Mouse (Mus musculus) midbrain, embryonic 11.5 days (tissue): ENCODE measurements around the gene Adgrl4. TPM values are rescaled to one million over a fixed set of nuclear protein-coding genes. Genes with fewer than 3 reads are reported as not detected.

Source experiments
- ATAC-seq: fragments of 200-750 bp; cut with Nextera tagmentation; 2 replicates; pipeline ENCODE4 v1.8.0; 2017; ENCODE audit warnings: moderate TSS enrichment, moderate library complexity; ENCODE audit not compliant: low FRiP score
- DNase-seq: peaks from one replicate; pipeline ENCODE4 v3.0.0; 2015; ENCODE audit warnings: low spot score; ENCODE audit errors: missing footprints
- H3K27ac ChIP-seq: fragments of 300-500 bp; sonication (generic); 2 replicates; pipeline ENCODE4 v1.5.1; 2014; ENCODE audit warnings: low read depth, low read length
- H3K27me3 ChIP-seq: fragments of 300-500 bp; sonication (generic); 2 replicates; pipeline ENCODE4 v1.6.1; 2014; ENCODE audit warnings: mild to moderate bottlenecking, low read length, moderate library complexity, mixed read lengths; ENCODE audit not compliant: control insufficient read depth, insufficient read depth
- H3K36me3 ChIP-seq: fragments of 300-500 bp; sonication (generic); 2 replicates; pipeline ENCODE4 v1.6.1; 2014; ENCODE audit warnings: mild to moderate bottlenecking, low read length, moderate library complexity, mixed read lengths; ENCODE audit not compliant: control insufficient read depth, insufficient read depth
- H3K4me1 ChIP-seq: fragments of 300-500 bp; sonication (generic); 2 replicates; pipeline ENCODE4 v1.6.1; 2014; ENCODE audit warnings: low read length; ENCODE audit not compliant: control insufficient read depth, insufficient read depth
- H3K4me2 ChIP-seq: fragments of 300-500 bp; sonication (generic); 2 replicates; pipeline ENCODE4 v1.6.1; 2014; ENCODE audit warnings: mild to moderate bottlenecking, moderate library complexity
- H3K4me3 ChIP-seq: fragments of 300-500 bp; sonication (generic); 2 replicates; pipeline ENCODE4 v1.5.1; 2014; ENCODE audit warnings: low read depth, low read length
- H3K9ac ChIP-seq: fragments of 300-500 bp; sonication (generic); 2 replicates; pipeline ENCODE4 v1.6.1; 2014; ENCODE audit warnings: low read length
- H3K9me3 ChIP-seq: fragments of 300-500 bp; sonication (generic); 2 replicates; pipeline ENCODE4 v1.6.1; 2016; ENCODE audit warnings: low read length; ENCODE audit not compliant: control insufficient read depth
- WGBS: fragments of 180-500 bp; shearing (Covaris S2); extraction: QIAGEN DNeasy Blood & Tissue Kit; methylation state at CpG from one replicate; pipeline ENCODE4 v1.1.7; 2014; 5-methylcytosine and 5-hydroxymethylcytosine counted together
- polyA plus RNA-seq: library from polyadenylated mRNA; unstranded; fragments of >200 nt; fragmentation: Nextera tagmentation; extraction: Ambion mirVana; gene quantifications from 2 replicates; pipeline ENCODE4 v1.2.1, GENCODE M21; 2014

Gene Adgrl4
- polyA plus RNA-seq: 8.2 and 8.3 TPM in 2 replicates

- 3% methylated on average over 17 of the region's 17 CpGs for WGBS
- Histone ChIP-seq H3K9me3 (no peaks in the 10 kb centered on the region), H3K4me1 (0 out of 2 replicates have a peak, but pooled peaks cover 2% of the 10 kb centered on the region), H3K36me3 (no peaks in the 10 kb centered on the region), H3K27ac (no peak within 1 kb of the TSS), H3K4me3 (peak within 1 kb of the TSS; percentile 22), H3K9ac (peak within 1 kb of the TSS; percentile 48), H3K27me3 (no peaks in the 10 kb centered on the region), H3K4me2 (peak within 1 kb of the TSS; percentile 51)
- DNase-seq: peak; percentile 88
- ATAC-seq: peak; percentile 83
These were observed at the start of gene Adgrl4 for GRCm38 (mm10) chr3:151437693-151438092. Gene Adgrl4, plus strand, starts transcription at chr3:151437887.

GRCm38 (mm10) chr3:151390912-151391311 lies 46.8 kb upstream of the Adgrl4 start:
- no peak overlapping the region for H3K4me3 ChIP-seq
- no peaks in the 10 kb centered on the region for H3K9me3 ChIP-seq
- no peaks in the 10 kb centered on the region for H3K4me1 ChIP-seq
- no peak overlapping the region for H3K4me2 ChIP-seq
- H3K27ac ChIP-seq: no peak overlapping the region
- no peak for ATAC-seq
- H3K36me3 ChIP-seq: no peaks in the 10 kb centered on the region
- H3K9ac ChIP-seq: no peak overlapping the region
- no peaks in the 10 kb centered on the region for H3K27me3 ChIP-seq
- no peak for DNase-seq

GRCm38 (mm10) chr3:151392891-151393290 lies 44.8 kb upstream of the Adgrl4 start:
- H3K9ac ChIP-seq: no peak overlapping the region
- DNase-seq: no peak
- WGBS: 86% methylated on average over 4 of the region's 4 CpGs
- no peak overlapping the region for H3K4me2 ChIP-seq
- no peaks in the 10 kb centered on the region for H3K4me1 ChIP-seq
- ATAC-seq: no peak
- H3K4me3 ChIP-seq: no peak overlapping the region
- no peaks in the 10 kb centered on the region for H3K36me3 ChIP-seq
- no peaks in the 10 kb centered on the region for H3K9me3 ChIP-seq
- no peak overlapping the region for H3K27ac ChIP-seq
- no peaks in the 10 kb centered on the region for H3K27me3 ChIP-seq

GRCm38 (mm10) chr3:151393330-151393729 lies 44.4 kb upstream of the Adgrl4 start:
- no peak for DNase-seq
- Histone ChIP-seq H3K27me3 (no peaks in the 10 kb centered on the region), H3K4me1 (no peaks in the 10 kb centered on the region), H3K27ac (no peak overlapping the region), H3K9me3 (no peaks in the 10 kb centered on the region), H3K4me2 (no peak overlapping the region), H3K4me3 (no peak overlapping the region), H3K9ac (no peak overlapping the region), H3K36me3 (no peaks in the 10 kb centered on the region)
- 86% methylated on average over 1 of the region's 1 CpGs for WGBS
- ATAC-seq: no peak

- Histone ChIP-seq H3K4me1 (no peaks in the 10 kb centered on the region), H3K27me3 (no peaks in the 10 kb centered on the region), H3K9me3 (no peaks in the 10 kb centered on the region), H3K4me2 (no peak overlapping the region), H3K36me3 (no peaks in the 10 kb centered on the region), H3K9ac (no peak overlapping the region), H3K4me3 (no peak overlapping the region), H3K27ac (no peak overlapping the region)
- WGBS: 68% methylated on average over 1 of the region's 1 CpGs
- ATAC-seq (no peak), DNase-seq (peak; percentile 56)
These were observed 38.4 kb upstream of the Adgrl4 start for GRCm38 (mm10) chr3:151399270-151399669.

GRCm38 (mm10) chr3:151411031-151411430 lies 26.7 kb upstream of the Adgrl4 start:
- no peak overlapping the region for H3K9ac ChIP-seq
- 75% methylated on average over 2 of the region's 2 CpGs for WGBS

GRCm38 (mm10) chr3:151411488-151411887 lies 26.2 kb upstream of the Adgrl4 start:
- WGBS: 95% methylated on average over 4 of the region's 4 CpGs
- no peak overlapping the region for H3K4me3 ChIP-seq
- H3K27ac ChIP-seq: no peak overlapping the region
- ATAC-seq (no peak), DNase-seq (no peak)
- no peaks in the 10 kb centered on the region for H3K9me3 ChIP-seq
- no peak overlapping the region for H3K9ac ChIP-seq
- H3K4me1 ChIP-seq: no peaks in the 10 kb centered on the region
- no peaks in the 10 kb centered on the region for H3K36me3 ChIP-seq
- H3K4me2 ChIP-seq: no peak overlapping the region
- no peaks in the 10 kb centered on the region for H3K27me3 ChIP-seq

More at GRCm38 (mm10) chr3:151411031-151411430, 26.7 kb upstream of the Adgrl4 start:
- Histone ChIP-seq H3K36me3 (no peaks in the 10 kb centered on the region), H3K4me1 (no peaks in the 10 kb centered on the region), H3K27ac (no peak overlapping the region), H3K4me3 (no peak overlapping the region), H3K9me3 (no peaks in the 10 kb centered on the region), H3K4me2 (no peak overlapping the region), H3K27me3 (no peaks in the 10 kb centered on the region)
- DNase-seq (peak; percentile 31), ATAC-seq (no peak)

- H3K27ac ChIP-seq: no peak overlapping the region
- DNase-seq (peak; percentile 57), ATAC-seq (no peak)
- no peak overlapping the region for H3K4me2 ChIP-seq
- H3K9me3 ChIP-seq: no peaks in the 10 kb centered on the region
- no peak overlapping the region for H3K4me3 ChIP-seq
- H3K9ac ChIP-seq: no peak overlapping the region
- no peaks in the 10 kb centered on the region for H3K4me1 ChIP-seq
- H3K27me3 ChIP-seq: no peaks in the 10 kb centered on the region
- H3K36me3 ChIP-seq: no peaks in the 10 kb centered on the region
These were observed 20.8 kb upstream of the Adgrl4 start for GRCm38 (mm10) chr3:151416931-151417330.

- Histone ChIP-seq H3K9me3 (no peaks in the 10 kb centered on the region), H3K4me3 (no peak overlapping the region), H3K27me3 (no peaks in the 10 kb centered on the region), H3K4me2 (no peak overlapping the region), H3K9ac (no peak overlapping the region), H3K27ac (no peak overlapping the region), H3K4me1 (no peaks in the 10 kb centered on the region), H3K36me3 (no peaks in the 10 kb centered on the region)
- ATAC-seq (no peak), DNase-seq (peak; percentile 82)
- WGBS: 76% methylated on average over 12 of the region's 12 CpGs
These were observed 19.8 kb upstream of the Adgrl4 start for GRCm38 (mm10) chr3:151417688-151418572.
